Mouse (Mus musculus) hindbrain, postnatal 0 days (tissue): ENCODE measurements around the gene Tcp1. TPM values are rescaled to one million over a fixed set of nuclear protein-coding genes. Genes with fewer than 3 reads are reported as not detected.

ENCODE experiments used
- ATAC-seq: fragments of 200-750 bp; cut with Nextera tagmentation; 2 replicates; pipeline ENCODE4 v1.8.0; 2017; ENCODE audit warnings: mild to moderate bottlenecking, moderate TSS enrichment, moderate library complexity
- DNase-seq: peaks from one replicate; pipeline ENCODE4 v3.0.0-alpha.2; 2015; ENCODE audit warnings: low spot score
- H3K27ac ChIP-seq: fragments of 300-500 bp; sonication (generic); 2 replicates; pipeline ENCODE4 v1.5.1; 2014; ENCODE audit warnings: mild to moderate bottlenecking
- H3K27me3 ChIP-seq: fragments of 300-500 bp; sonication (generic); 2 replicates; pipeline ENCODE4 v1.6.1; 2014; ENCODE audit warnings: low read length, mixed read lengths; ENCODE audit not compliant: insufficient read depth
- H3K36me3 ChIP-seq: fragments of 300-500 bp; sonication (generic); 2 replicates; pipeline ENCODE4 v1.6.1; 2014; ENCODE audit warnings: low read length, mixed read lengths; ENCODE audit not compliant: insufficient read depth
- H3K4me1 ChIP-seq: fragments of 300-500 bp; sonication (generic); 2 replicates; pipeline ENCODE4 v1.6.1; 2014; ENCODE audit warnings: antibody characterized with exemption, low read length, mixed read lengths; ENCODE audit not compliant: insufficient read depth
- H3K4me2 ChIP-seq: fragments of 300-500 bp; sonication (generic); 2 replicates; pipeline ENCODE4 v1.6.1; 2014; ENCODE audit warnings: low read depth, mild to moderate bottlenecking, low read length, moderate library complexity, mixed read lengths
- H3K4me3 ChIP-seq: fragments of 300-500 bp; sonication (generic); 2 replicates; pipeline ENCODE4 v1.5.1; 2014; ENCODE audit warnings: low read length
- H3K9ac ChIP-seq: fragments of 300-500 bp; sonication (generic); replicated peaks from 2 replicates; pipeline ENCODE4 v1.6.1; 2014; ENCODE audit warnings: mild to moderate bottlenecking, low read length, moderate library complexity, mixed read lengths
- H3K9me3 ChIP-seq: fragments of 300-500 bp; sonication (generic); 2 replicates; pipeline ENCODE4 v1.6.1; 2016; ENCODE audit warnings: low read length, mixed read lengths
- CTCF ChIP-seq: IDR thresholded peaks from 2 replicates; pipeline ENCODE4 v1.5.1; 2016; ENCODE audit warnings: antibody characterized with exemption, control low read depth, low read depth
- WGBS: fragments of 180-500 bp; shearing (Covaris S2); extraction: QIAGEN DNeasy Blood & Tissue Kit; methylation state at CpG from one replicate; pipeline ENCODE4 v1.1.7; 2014; 5-methylcytosine and 5-hydroxymethylcytosine counted together
- polyA plus RNA-seq: library from polyadenylated mRNA; unstranded; fragments of >200 nt; fragmentation: Nextera tagmentation; extraction: Ambion mirVana; gene quantifications from 2 replicates; pipeline ENCODE4 v1.2.1, GENCODE M21; 2015
- total RNA-seq: library from RNA; depleted of rRNA; stranded (reverse); fragments of >200 nt; gene quantifications from 2 replicates; pipeline ENCODE4 v1.2.3, GENCODE M21; 2014

The Tcp1 gene
- total and polyA plus RNA-seq, 2 experiments from 2014 or later: 310 to 350 TPM

- WGBS: 95% methylated on average over 6 of the region's 6 CpGs
- TF ChIP-seq CTCF: no peak
- no peak overlapping the region for H3K9ac ChIP-seq
- no peak overlapping the region for H3K4me2 ChIP-seq
- no peak overlapping the region for H3K27ac ChIP-seq
- no peak for ATAC-seq
- H3K36me3 ChIP-seq: 0 out of 2 replicates have a peak, but pooled peaks cover 4% of the 10 kb centered on the region
- no peak overlapping the region for H3K4me3 ChIP-seq
- no peaks in the 10 kb centered on the region for H3K27me3 ChIP-seq
- no peaks in the 10 kb centered on the region for H3K9me3 ChIP-seq
- no peaks in the 10 kb centered on the region for H3K4me1 ChIP-seq
- DNase-seq: no peak
Measured at GRCm38 (mm10) chr17:12902291-12902690, 13.2 kb upstream of the Tcp1 start.

- DNase-seq (no peak), ATAC-seq (no peak)
- Histone ChIP-seq H3K4me1 (no peaks in the 10 kb centered on the region), H3K4me3 (no peak overlapping the region), H3K9me3 (no peaks in the 10 kb centered on the region), H3K4me2 (no peak overlapping the region), H3K36me3 (0 out of 2 replicates have a peak, but pooled peaks cover 4% of the 10 kb centered on the region), H3K27ac (no peak overlapping the region), H3K9ac (no peak overlapping the region), H3K27me3 (no peaks in the 10 kb centered on the region)
- no peak for TF ChIP-seq CTCF
- WGBS: 30% methylated on average over 12 of the region's 12 CpGs
Measured at GRCm38 (mm10) chr17:12903372-12904333, 11.8 kb upstream of the Tcp1 start.

GRCm38 (mm10) chr17:12904349-12904748 is 11.2 kb upstream of the Tcp1 start:
- no peak overlapping the region for H3K4me2 ChIP-seq
- no peak for DNase-seq
- WGBS: 75% methylated on average over 1 of the region's 1 CpGs

GRCm38 (mm10) chr17:12905810-12906209 is 9.7 kb upstream of the Tcp1 start:
- 87% methylated on average over 4 of the region's 4 CpGs for WGBS
- no peak for ATAC-seq
- Histone ChIP-seq H3K4me2 (no peak overlapping the region), H3K9ac (no peak overlapping the region), H3K36me3 (peaks cover 6% of the 10 kb centered on the region; the same call in 1 of the 2 replicates), H3K4me1 (no peaks in the 10 kb centered on the region), H3K27ac (no peak overlapping the region), H3K9me3 (no peaks in the 10 kb centered on the region), H3K4me3 (no peak overlapping the region), H3K27me3 (no peaks in the 10 kb centered on the region)
- no peak for TF ChIP-seq CTCF
- DNase-seq: no peak

More at GRCm38 (mm10) chr17:12904349-12904748, 11.2 kb upstream of the Tcp1 start:
- no peak overlapping the region for H3K4me3 ChIP-seq
- 0 out of 2 replicates have a peak, but pooled peaks cover 4% of the 10 kb centered on the region for H3K36me3 ChIP-seq
- no peaks in the 10 kb centered on the region for H3K9me3 ChIP-seq
- no peaks in the 10 kb centered on the region for H3K27me3 ChIP-seq
- no peak for TF ChIP-seq CTCF
- ATAC-seq: no peak
- H3K27ac ChIP-seq: no peak overlapping the region
- no peak overlapping the region for H3K9ac ChIP-seq
- no peaks in the 10 kb centered on the region for H3K4me1 ChIP-seq

- Histone ChIP-seq H3K4me3 (no peak overlapping the region), H3K4me2 (no peak overlapping the region), H3K4me1 (no peaks in the 10 kb centered on the region), H3K9ac (no peak overlapping the region), H3K36me3 (peaks cover 6% of the 10 kb centered on the region; the same call in 1 of the 2 replicates), H3K9me3 (no peaks in the 10 kb centered on the region), H3K27me3 (no peaks in the 10 kb centered on the region), H3K27ac (no peak overlapping the region)
- no peak for TF ChIP-seq CTCF
- DNase-seq (no peak), ATAC-seq (no peak)
- WGBS: 92% methylated on average over 9 of the region's 9 CpGs
Measured at GRCm38 (mm10) chr17:12906436-12906835, 9.1 kb upstream of the Tcp1 start.

- no peak for DNase-seq
- Histone ChIP-seq H3K4me3 (no peak within 1 kb of the TSS), H3K4me2 (no peak within 1 kb of the TSS), H3K27me3 (no peaks in the 10 kb centered on the region), H3K27ac (no peak within 1 kb of the TSS), H3K36me3 (peaks cover 18% of the 10 kb centered on the region), H3K9ac (no peak within 1 kb of the TSS), H3K9me3 (no peaks in the 10 kb centered on the region), H3K4me1 (no peaks in the 10 kb centered on the region)
- TF ChIP-seq CTCF: no peak
- no peak for ATAC-seq
- 85% methylated on average over 35 of the region's 35 CpGs for WGBS
Measured at GRCm38 (mm10) chr17:12909361-12910280, 5.9 kb upstream of the Tcp1 start, which contains the start of gene Pnldc1. TSS of gene Pnldc1 (minus strand) at chr17:12910230.
